Mouse (Mus musculus) brain, adult 2 months (tissue): Measurements from ENCODE around the gene Pias1.

Experiments
- DNase-seq: peaks from one replicate; pipeline ENCODE4 v3.0.0; 2011; ENCODE audit warnings: low read depth, low spot score

Pias1 gene

DNA sequence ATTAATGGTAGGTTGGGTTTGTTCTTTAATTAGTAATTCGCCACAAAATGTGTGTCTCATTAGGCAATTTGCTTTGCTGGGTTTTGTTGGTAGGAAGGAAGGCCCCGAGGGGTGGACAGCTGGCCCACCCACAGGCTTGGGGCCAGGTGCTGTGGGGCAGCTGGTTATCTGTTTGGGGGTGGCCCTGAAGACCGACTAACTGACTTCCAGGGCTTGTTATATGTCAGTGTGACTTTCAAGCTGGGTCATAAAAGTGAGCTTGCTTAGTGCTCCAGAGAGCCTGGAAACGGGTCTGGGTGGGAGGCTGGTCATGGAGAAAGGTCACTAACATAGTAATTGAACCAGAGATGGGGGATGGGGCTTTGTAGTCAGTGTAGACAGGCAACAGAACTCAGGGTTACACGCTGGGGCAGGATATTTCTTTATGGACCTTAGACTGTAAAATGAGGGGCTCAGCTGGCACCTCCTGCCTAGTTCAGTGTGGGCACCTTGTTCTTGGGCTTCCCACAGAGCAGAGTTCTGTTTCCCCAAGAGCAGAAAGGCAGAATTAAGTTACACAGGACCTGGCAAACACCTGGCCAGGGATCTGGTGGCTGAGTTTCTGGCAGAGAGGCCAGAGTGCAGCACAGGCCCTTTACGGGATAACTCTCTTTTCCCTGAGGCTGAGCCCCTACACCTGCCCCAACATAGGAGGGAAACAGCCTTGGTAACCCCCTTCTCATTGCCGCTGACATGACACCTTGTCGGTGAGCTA is 129.3 kb downstream of the Pias1 start:
- no peak for DNase-seq

DNA sequence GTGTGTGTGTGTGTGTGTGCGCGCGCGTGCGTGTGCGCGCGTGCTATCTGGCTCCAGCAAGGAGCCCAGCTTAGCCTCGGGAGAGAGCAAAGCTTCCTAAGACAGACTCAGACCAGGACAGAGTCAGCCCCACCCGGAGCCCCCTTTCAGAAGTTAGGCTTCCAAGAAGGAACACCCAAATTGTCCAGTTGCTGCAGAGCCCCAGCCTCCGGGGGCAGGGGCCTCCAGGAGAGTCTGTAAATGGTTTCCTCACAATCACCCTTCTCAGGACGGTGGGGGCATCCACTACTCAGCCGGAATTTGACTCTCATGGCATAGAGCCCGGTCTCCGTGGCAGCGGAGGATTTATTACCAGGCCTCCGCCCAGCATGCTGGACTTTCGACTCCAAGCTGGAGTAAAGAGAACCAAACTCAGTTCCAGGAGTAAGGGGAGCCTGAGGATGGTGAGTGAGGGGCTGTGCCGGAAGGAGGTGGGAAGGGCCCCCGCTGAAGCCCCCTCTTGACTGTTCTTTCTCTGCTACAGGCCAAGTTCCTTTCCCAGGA is 129.9 kb downstream of the Pias1 start, which contains the start of gene Calml4:
Calml4 (plus strand) TSS at position 362 of the 543 bp plus-strand sequence.
- DNase-seq: no peak

DNA sequence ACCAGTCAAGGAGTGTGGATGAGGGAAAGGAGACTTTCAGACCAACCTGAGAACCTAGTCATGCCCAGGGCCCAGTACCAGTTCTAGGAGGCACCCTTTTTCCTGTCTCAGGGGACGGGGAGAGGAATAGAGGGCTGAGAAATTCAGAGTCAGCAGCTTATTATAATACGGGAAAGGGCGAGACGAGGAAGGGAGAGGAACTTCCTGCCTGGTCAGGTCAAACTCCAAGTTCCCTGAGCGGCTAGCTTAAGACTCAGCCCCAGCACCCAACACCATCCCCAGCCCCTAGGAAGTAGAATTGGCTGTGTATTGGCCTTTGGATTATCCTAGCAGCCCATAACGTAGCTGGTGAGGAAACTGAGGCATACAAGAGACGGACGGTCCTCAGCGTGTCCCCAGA is 130.5 kb downstream of the Pias1 start:
- no peak for DNase-seq

DNA sequence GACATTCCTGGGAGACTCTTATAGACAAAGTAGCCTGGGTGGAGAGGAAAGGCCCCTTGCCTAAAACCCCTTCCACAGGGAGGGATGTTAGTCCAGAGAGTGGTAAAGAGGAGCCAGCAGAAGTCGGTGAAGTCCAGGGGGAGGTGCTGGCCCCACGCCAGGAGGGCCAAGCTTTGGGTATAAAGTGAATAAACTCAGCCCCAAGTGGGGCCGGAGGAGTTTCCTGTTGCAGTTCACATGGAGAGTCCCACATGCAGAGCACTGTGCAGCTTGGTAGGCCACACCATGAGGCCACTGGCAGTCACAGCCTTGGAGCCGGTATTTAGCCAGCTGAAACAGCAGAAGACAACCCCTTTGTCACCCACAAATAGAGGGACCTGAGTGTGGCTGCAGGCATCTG is 133.2 kb downstream of the Pias1 start:
- DNase-seq: no peak

DNA sequence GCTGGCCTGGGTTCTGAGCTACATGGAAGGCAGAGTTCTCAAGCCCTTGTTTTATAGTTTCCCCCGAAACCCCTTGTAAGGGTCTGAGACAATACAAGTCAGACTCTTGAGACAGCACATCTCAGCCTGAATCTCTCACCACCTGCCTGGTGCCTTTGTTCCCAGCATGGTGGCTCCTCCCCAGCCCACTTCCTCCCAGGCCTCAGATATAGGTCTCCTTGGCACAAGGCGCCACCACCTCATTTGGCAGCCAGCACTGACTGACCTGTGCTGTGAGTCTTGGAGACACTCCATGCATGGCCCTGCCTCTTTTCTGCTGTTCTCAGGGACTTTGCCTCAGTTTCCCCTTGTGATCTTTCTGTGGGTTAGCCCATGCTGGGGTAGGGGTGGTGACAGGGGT is 136.2 kb downstream of the Pias1 start:
- DNase-seq: no peak

DNA sequence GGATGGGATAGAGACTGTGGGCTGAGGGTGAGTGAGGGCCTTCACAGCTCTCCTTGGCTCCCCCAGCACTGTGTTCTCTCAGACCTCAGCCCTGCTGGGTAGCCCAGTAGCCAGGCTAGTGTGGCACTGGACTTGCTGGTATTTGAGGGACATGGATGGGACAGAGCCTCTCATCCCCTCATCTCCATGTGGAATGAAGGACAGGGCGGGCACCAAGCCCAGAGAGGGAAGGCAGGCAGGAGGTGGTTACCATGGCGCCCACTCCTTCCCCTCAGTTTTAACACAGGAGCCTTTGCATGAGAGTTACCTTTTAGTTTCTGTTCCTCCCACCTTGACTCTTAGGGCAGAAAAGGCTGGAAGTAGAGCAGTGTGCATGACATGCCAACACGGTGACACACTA is 139.1 kb downstream of the Pias1 start:
- DNase-seq: peak; percentile 18

DNA sequence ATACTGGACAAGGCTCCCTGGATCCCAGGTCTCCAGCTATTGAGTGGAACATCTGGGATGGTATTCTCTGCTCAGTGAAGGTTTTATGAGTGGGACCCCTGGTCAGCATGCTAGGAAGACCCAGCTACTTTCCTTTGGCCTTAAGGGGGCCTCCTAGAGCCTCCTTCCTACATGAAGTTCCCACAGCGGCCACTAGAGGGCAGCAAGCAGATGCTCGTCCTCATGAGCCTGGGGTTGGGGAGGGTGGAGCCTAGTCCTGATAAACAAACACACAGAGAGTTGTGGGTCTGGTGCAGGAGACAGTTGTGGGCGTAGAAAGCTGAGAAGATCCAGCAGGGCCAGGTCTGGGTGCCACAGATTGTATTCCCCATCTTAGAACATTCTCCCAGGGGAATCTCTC is 140.0 kb downstream of the Pias1 start:
- peak; percentile 94 for DNase-seq

DNA sequence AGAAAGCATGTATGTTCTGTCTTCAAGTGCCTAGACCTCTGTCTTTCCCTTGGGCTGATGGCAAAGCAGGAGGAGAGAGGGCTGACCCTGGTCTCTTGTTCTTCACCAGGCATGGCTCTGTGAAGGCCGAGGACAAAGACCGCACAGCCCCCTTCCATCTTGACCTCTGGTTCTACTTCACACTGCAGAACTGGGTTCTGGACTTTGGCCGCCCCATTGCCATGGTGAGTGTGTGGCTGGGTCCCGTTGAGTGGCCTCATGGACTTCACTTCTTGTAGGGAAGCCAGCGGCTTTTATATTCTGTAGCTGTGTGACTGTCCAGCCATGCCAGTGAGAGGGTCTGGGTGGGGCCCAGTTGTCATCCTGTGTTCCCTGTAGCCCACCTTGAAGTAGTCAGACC is 143.3 kb downstream of the Pias1 start:
- no peak for DNase-seq

DNA sequence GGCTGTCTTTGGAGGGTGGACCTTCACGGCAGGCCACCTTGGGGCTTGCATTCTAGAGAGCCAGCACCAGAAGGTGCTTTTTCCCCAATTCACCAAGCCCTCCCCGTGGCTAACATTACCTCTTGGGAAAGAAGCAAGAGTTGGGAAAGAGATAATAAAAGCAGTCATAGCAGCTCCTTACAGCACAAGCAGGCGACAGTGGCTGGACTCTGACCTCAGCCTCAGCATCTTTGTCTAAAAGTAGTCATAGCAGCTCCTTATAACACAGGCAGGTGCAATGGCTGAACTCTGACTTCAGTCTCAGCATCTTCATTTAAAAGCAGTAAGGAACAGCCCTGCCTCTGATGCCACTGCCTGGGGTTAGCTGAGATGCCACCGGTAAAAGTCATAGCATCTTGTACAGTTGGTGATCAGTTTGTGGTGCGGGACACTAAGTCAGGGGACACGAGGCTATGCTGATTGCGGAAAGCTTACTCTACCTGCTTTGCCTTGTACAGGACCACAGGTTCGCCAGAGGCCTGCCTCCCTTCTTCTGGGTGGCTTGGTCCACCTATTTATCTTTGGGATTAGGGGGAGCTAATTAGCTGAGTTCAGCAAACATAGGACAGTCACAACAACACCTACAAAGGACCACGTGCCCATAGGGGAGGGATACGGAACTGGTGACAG is 144.2 kb downstream of the Pias1 start:
- no peak for DNase-seq

DNA sequence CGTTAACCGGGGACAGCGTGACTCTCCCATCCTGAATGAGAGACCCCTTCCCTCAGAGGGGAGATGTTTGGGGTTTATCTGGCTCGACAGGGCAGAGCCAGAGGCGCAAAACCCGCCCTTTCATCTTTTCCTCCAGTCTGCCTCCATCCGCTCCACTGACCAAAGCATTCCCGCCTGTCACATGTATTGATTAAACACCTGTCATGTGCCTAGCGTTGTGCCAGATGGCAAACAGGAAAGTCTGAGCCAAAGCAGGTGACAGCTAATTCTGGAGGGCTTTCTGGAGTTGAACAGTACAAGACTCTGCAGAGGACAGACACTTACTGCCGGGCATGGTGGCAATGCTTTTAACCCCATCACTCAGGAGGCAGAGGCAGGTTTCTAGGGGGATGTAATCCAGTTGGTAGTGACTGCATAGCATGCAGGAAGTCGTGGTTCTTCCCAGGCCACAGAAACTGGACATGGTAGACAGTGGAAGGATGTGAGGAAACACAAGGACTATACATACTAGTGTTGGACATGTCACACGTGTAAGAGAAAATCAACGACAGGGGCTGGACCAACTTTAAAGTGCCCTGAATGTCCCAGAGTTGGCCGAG is 148.5 kb downstream of the Pias1 start:
- peak; percentile 63 for DNase-seq

DNA sequence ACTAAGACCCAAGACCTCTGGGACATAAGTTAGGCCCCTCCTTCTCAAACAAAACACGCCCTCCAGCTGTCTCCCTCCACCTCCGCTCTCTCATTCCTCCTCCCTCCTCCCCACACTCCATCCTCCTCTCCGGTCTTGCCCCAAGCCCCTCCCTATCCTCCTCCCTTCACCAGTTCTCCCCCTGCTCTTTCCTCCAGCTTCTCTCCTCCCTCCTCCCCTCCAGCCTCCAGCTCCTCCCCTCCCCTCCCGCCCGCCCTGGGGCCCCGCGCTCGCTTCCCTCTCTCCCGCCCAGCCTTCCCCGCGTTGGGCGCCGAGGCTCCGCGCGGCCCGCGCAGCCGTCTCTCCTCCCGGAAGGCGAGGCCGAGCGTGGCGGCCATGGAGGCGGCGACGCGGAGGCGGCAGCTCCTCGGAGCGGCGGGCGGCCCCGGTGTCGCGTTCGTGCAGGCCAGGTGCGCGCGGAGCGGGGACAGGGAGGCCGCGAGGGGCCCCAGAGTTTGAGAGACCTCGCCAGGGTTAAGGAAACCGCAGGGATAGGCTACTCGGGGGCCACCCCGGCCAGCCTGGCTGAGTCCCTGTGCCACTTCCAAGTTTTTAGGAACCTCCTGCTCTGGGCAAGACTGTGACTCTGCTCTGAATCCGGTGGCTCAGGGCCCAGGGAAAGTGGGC is 149.1 kb downstream of the Pias1 start, which contains the start of gene Cln6:
Cln6 (plus strand) TSS at position 280 of the 666 bp plus-strand sequence.
- peak; percentile 97 for DNase-seq

DNA sequence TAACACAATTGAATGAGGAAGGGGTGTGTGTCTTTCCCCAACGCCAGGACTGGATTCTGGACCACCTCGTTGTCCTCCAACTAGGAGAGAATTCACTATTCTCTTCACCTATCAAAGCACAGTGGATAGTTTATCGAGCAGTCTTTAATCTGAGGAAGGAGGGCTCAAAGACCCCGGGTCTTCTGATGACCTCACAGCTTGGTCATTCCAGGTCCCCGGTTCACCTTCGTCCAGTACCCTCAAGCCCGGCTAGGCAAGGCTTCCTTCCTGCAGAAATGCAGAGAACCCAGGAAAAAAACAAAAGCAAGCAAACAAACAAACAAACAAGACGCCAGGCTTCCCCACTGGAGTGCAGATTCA is 149.6 kb downstream of the Pias1 start:
- no peak for DNase-seq

DNA sequence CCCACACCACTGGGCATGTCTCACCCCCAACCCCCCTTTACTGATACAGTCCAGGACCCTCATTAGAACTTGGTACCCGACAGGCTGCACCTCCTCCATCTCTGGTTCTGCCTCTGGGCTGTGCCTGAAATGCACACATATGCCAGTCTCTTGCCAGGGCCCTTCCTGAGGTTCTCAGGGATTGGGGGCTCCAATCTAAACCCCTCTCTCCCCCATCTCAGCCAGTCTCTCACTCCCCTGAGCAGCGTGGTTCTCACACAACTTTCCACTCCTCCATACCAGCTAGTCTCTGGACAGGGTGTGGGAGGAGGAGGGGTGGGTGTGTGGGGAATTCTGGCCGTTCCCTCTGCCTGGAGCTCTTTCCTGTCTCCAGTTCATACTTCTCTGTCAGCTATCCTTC is 150.1 kb downstream of the Pias1 start:
- DNase-seq: no peak

DNA sequence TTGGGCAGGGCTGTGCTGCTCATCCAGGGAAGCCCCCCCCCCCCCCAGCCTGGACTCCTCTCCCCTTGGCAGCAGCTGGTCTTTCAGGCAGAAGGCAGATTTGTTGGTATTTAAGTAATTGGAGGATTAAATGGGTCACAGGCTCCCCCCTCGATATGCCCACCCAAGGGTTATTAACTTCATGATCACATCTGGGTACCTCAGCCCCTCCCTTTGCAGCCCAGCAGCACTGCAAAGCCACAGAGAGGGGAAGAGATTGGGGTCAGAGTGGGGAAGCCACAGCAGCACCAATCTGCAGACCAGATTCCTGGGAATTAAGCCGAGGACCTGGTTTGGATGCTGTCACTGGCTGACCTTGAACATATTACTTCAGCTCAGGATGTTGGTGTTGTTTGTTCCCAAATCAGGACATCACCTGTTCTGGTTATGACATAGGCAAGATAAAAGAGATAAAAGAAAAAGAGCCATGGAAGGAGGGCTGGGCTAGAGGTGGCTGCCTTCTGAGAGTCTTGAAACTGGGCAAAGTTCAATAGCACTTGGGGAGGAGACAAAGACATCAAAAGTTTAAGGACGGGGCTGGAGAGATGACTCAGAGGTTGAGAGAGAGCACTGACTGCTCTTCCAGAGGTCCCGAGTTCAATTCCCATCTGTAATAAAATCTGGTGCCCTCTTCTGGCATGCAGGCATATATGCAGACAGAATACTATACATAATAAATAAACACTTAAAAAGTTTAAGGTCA is 151.8 kb downstream of the Pias1 start:
- no peak for DNase-seq

DNA sequence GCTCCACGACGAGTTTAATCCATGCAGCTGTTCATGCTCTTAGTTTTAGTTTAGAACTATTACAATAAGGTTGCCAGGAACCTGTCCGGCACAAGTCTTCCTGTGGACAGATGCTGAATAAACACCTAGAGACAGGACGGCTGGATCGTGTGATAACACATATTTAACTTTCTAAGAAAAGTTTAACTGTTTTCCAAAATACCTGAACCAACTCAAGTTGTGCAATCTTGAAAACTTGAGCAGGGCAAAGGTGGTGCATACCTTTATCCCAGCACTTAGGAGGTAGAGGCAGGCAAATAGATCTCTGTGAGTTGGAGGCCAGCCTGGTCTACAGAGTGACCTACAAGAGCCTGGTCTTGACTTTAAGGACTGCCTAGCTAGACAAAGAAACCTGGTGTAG is 152.8 kb downstream of the Pias1 start:
- no peak for DNase-seq

DNA sequence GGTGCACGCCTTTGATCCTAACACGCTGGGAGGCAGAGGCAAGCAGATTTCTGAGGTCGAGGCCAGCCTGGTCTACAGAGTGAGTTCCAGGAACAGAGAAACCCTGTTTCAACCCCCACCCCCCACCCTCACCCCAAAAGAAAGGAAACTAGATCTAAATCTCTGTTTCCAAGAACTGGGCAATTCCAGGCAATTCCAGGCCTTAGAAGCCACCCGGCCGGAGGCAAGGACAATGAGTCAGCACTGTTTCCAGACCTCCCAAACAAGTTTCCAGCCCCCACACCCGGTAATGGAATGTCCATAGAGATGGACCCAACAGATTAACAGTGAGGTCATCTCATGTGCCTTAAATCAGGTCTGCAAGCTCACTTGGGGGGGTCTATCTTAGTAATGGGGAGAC is 157.8 kb downstream of the Pias1 start:
- no peak for DNase-seq

DNA sequence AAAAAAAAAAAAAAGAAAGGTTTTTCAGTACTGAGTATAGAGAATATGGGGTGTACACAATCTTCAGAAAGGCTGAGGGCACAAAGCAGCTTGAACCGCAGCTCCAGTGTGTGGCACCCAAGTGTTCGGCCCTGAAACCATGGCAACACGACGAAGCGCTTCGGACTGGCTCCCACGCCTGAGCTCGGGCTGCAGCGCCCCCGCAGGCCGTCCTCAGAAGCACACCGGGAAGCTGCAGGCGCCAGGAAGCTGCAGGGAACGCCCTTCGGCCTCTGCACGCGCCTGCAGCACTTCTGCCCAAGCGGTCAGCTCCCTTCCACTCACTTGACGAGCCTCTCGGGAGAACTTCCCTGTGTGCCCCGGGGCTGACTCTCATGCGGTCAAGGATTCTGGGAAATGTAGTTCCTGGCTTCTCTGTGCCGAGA is 159.1 kb downstream of the Pias1 start:
- peak; percentile 99 for DNase-seq
